Mouse (Mus musculus): ENCODE results near the gene Tmem183a.

- no peak for TF ChIP-seq CTCF (IDR thresholded peaks at IDR 0.05; ENCODE audit: low read depth, low read length)
- TF ChIP-seq GATA1 (IDR thresholded peaks at IDR 0.05; ENCODE audit: borderline replicate concordance, low read length) = no peak
- no peak for TF ChIP-seq TAL1 (conservative IDR thresholded peaks at IDR 0.05; ENCODE audit: low read depth, low read length)
- no peak for TF ChIP-seq POLR2AphosphoS5 (IDR thresholded peaks at IDR 0.05; ENCODE audit: insufficient replicate concordance, low read depth, low read length)
- TF ChIP-seq GATA2 (IDR thresholded peaks at IDR 0.05; ENCODE audit: borderline replicate concordance, low read depth, low read length) = no peak
These were observed 19.3 kb upstream of the Tmem183a start for GRCm38 (mm10) chr1:134381051-134381450.
